In genomic region chr13:48546330-48546917, GRCm38 (mm10) we compare ENCODE assay signal across 8 mouse cellular contexts. TPM values are rescaled to one million over a fixed set of nuclear protein-coding genes. Genes with fewer than 3 reads are reported as not detected.
DNase-seq lines count a peak whose midpoint lies in the region; ATAC-seq and TF ChIP-seq lines count a peak whose summit lies in the region.

No protein-coding gene starts in this region.

- peak; percentile 98 for ATAC-seq in embryonic facial prominence, embryonic 15.5 days (ENCODE audit: insufficient number of reproducible peaks, low FRiP score, low TSS enrichment, low read depth)
- ATAC-seq in limb, embryonic 14.5 days (ENCODE audit: low FRiP score, low read depth) = peak; percentile 97
- peak; percentile 99 for ATAC-seq in midbrain, postnatal 0 days (ENCODE audit: low FRiP score)

- under 1% methylated on average over 70 of the region's 72 CpGs for WGBS in bone marrow, adult 2 months
- under 1% methylated on average over 72 of the region's 72 CpGs for WGBS in embryonic facial prominence, embryonic 15.5 days
- under 1% methylated on average over 38 of the region's 72 CpGs for WGBS in limb, embryonic 14.5 days
- WGBS in midbrain, postnatal 0 days = under 1% methylated on average over 52 of the region's 72 CpGs

- H3K4me2 ChIP-seq in embryonic facial prominence, embryonic 15.5 days (replicated peaks) = peak overlapping the region; percentile 52
- peak overlapping the region; percentile 51 for H3K4me2 ChIP-seq in limb, embryonic 14.5 days (replicated peaks; ENCODE audit: low read depth, low read length, severe bottlenecking)
- H3K4me2 ChIP-seq in midbrain, postnatal 0 days (ENCODE audit: low read depth, low read length, poor library complexity, severe bottlenecking) = peak overlapping the region; percentile 55

- TF ChIP-seq CTCF in bone marrow, adult 2 months (IDR thresholded peaks at IDR 0.05; ENCODE audit: control insufficient read depth, insufficient read depth, low read length) = no peak
- TF ChIP-seq CTCF in midbrain, postnatal 0 days (IDR thresholded peaks at IDR 0.05) = peak; percentile 39

- peak; percentile 82 for TF ChIP-seq POLR2A in bone marrow, adult 2 months (IDR thresholded peaks at IDR 0.05; ENCODE audit: borderline replicate concordance, control insufficient read depth, low read depth, low read length)
- peak; percentile 89; the same call in 1 of the 2 replicates for TF ChIP-seq POLR2A in limb, embryonic 14.5 days (IDR thresholded peaks at IDR 0.05; ENCODE audit: borderline replicate concordance, extremely low read depth, insufficient read depth, insufficient read length)

- H3K27ac ChIP-seq in bone marrow, adult 2 months (ENCODE audit: control insufficient read depth, insufficient read depth, low read depth, low read length, poor library complexity) = peak overlapping the region; percentile 99
- peak overlapping the region; percentile 100 for H3K27ac ChIP-seq in embryonic facial prominence, embryonic 15.5 days (replicated peaks)
- peak overlapping the region; percentile 100 for H3K27ac ChIP-seq in limb, embryonic 14.5 days (replicated peaks; ENCODE audit: low read depth, low read length)
- peak overlapping the region; percentile 100 for H3K27ac ChIP-seq in midbrain, postnatal 0 days (ENCODE audit: low read depth, low read length)

- H3K9me3 ChIP-seq in embryonic facial prominence, embryonic 15.5 days (replicated peaks) = no peaks in the 10 kb centered on the region
- H3K9me3 ChIP-seq in limb, embryonic 14.5 days (ENCODE audit: control insufficient read depth, low read length) = no peaks in the 10 kb centered on the region
- no peaks in the 10 kb centered on the region for H3K9me3 ChIP-seq in midbrain, postnatal 0 days (ENCODE audit: low read length)

- peak; percentile 99 for DNase-seq in 416B (ENCODE audit: low read depth)
- DNase-seq in heart, adult 8-10 months (ENCODE audit: low spot score) = peak; percentile 99
- peak; percentile 100 for DNase-seq in kidney, adult 9 months
- DNase-seq in limb, embryonic 14.5 days (ENCODE audit: low spot score) = peak; percentile 99
- peak; percentile 99 for DNase-seq in midbrain, postnatal 0 days (ENCODE audit: low spot score)
- peak; percentile 98 for DNase-seq in spleen, postnatal 14 days (ENCODE audit: low spot score in 2 of 2)

- peak overlapping the region; percentile 94 for H3K4me3 ChIP-seq in bone marrow, adult 2 months (replicated peaks; ENCODE audit: control insufficient read depth, low read depth, low read length)
- H3K4me3 ChIP-seq in embryonic facial prominence, embryonic 15.5 days (replicated peaks) = peak overlapping the region; percentile 89
- peak overlapping the region; percentile 97 for H3K4me3 ChIP-seq in limb, embryonic 14.5 days (replicated peaks; ENCODE audit: low read length)
- peak overlapping the region; percentile 94 for H3K4me3 ChIP-seq in midbrain, postnatal 0 days (ENCODE audit: low read depth, low read length)

- no peaks in the 10 kb centered on the region for H3K36me3 ChIP-seq in embryonic facial prominence, embryonic 15.5 days
- H3K36me3 ChIP-seq in limb, embryonic 14.5 days (ENCODE audit: control insufficient read depth, insufficient read depth, low read length) = no peaks in the 10 kb centered on the region
- no peaks in the 10 kb centered on the region for H3K36me3 ChIP-seq in midbrain, postnatal 0 days (ENCODE audit: insufficient read depth, low read length)

- peak overlapping the region; percentile 97 for H3K9ac ChIP-seq in embryonic facial prominence, embryonic 15.5 days
- peak overlapping the region; percentile 100 for H3K9ac ChIP-seq in limb, embryonic 14.5 days (ENCODE audit: low read depth, low read length, severe bottlenecking)
- H3K9ac ChIP-seq in midbrain, postnatal 0 days (replicated peaks; ENCODE audit: low read length, poor library complexity, severe bottlenecking) = peak overlapping the region; percentile 99

- no peaks in the 10 kb centered on the region for H3K27me3 ChIP-seq in embryonic facial prominence, embryonic 15.5 days
- no peaks in the 10 kb centered on the region for H3K27me3 ChIP-seq in limb, embryonic 14.5 days (ENCODE audit: control insufficient read depth, insufficient read depth, low read length)
- H3K27me3 ChIP-seq in midbrain, postnatal 0 days (ENCODE audit: insufficient read depth, low read length) = no peaks in the 10 kb centered on the region

- H3K4me1 ChIP-seq in bone marrow, adult 2 months (ENCODE audit: control insufficient read depth, insufficient read depth, low read length) = peaks cover 1% of the 10 kb centered on the region
- H3K4me1 ChIP-seq in embryonic facial prominence, embryonic 15.5 days = peaks cover 17% of the 10 kb centered on the region; the same call in 1 of the 2 replicates
- H3K4me1 ChIP-seq in limb, embryonic 14.5 days (ENCODE audit: control insufficient read depth, insufficient read depth, low read length) = peaks cover 19% of the 10 kb centered on the region
- peaks cover 8% of the 10 kb centered on the region; the same call in 1 of the 2 replicates for H3K4me1 ChIP-seq in midbrain, postnatal 0 days (ENCODE audit: insufficient read depth, low read length)

RNA-seq across cellular contexts. Expression of gene A830005F24Rik, which starts 33.1 kb away (rescaled TPM):
- polyA plus RNA-seq in bone marrow, adult 2 months (2011; ENCODE audit: insufficient read depth, insufficient read length, low replicate concordance, missing spikeins) = not detected in 2 replicates
- 1.5 and 1.7 TPM in 2 replicates for polyA plus RNA-seq in embryonic facial prominence, embryonic 15.5 days (2015; fragmentation: Nextera tagmentation; extraction: Ambion mirVana)
- not detected for total RNA-seq in heart, adult 8-10 months (2022)
- 0.26 and 1.6 TPM in 2 replicates for polyA plus RNA-seq in limb, embryonic 14.5 days (2012; rRNA removed)
- 1.2 and 1.8 TPM in 2 replicates for polyA plus RNA-seq in limb, embryonic 14.5 days (2014; fragmentation: Nextera tagmentation; extraction: Ambion mirVana)
- total RNA-seq in midbrain, postnatal 0 days (2014; rRNA removed) = 0.66 and 0.94 TPM in 2 replicates
- 1.2 and 2.8 TPM in 2 replicates for polyA plus RNA-seq in midbrain, postnatal 0 days (2015; fragmentation: Nextera tagmentation; extraction: Ambion mirVana)

RNA-seq across cellular contexts. Expression of gene Zfp169, which starts 33.2 kb away (rescaled TPM):
- polyA plus RNA-seq in bone marrow, adult 2 months (2011; ENCODE audit: insufficient read depth, insufficient read length, low replicate concordance, missing spikeins) = 1.4 and 3.3 TPM in 2 replicates
- polyA plus RNA-seq in embryonic facial prominence, embryonic 15.5 days (2015; fragmentation: Nextera tagmentation; extraction: Ambion mirVana) = 4.0 and 4.9 TPM in 2 replicates
- total RNA-seq in heart, adult 8-10 months (2022) = 1 to 10 TPM; 3.8 to 7.6 (median 5.4) TPM
- 8.6 and 11.5 TPM in 2 replicates for polyA plus RNA-seq in limb, embryonic 14.5 days (2012; rRNA removed)
- polyA plus RNA-seq in limb, embryonic 14.5 days (2014; fragmentation: Nextera tagmentation; extraction: Ambion mirVana) = 5.6 and 7.6 TPM in 2 replicates
- total RNA-seq in midbrain, postnatal 0 days (2014; rRNA removed) = 15.6 and 46.7 TPM in 2 replicates
- 2.2 and 3.6 TPM in 2 replicates for polyA plus RNA-seq in midbrain, postnatal 0 days (2015; fragmentation: Nextera tagmentation; extraction: Ambion mirVana)

Comparison
In these comparisons a context has a peak if more than half of its experiments do, and no peak if none do; other contexts are left out.
1. Peak in every context shown above with its lines: DNase-seq, ATAC-seq, H3K4me3 ChIP-seq and H3K27ac ChIP-seq.